Mouse (Mus musculus) embryonic fibroblast, embryonic 13.5 days (primary cell): ENCODE measurements around the gene Crtap.

ENCODE experiments used
- CTCF ChIP-seq: IDR thresholded peaks from 2 replicates; pipeline ENCODE4 v1.5.1; 2011; ENCODE audit warnings: mild to moderate bottlenecking, control low read depth, low read length, moderate library complexity, borderline replicate concordance; ENCODE audit not compliant: insufficient read depth
- POLR2A ChIP-seq: IDR thresholded peaks from 2 replicates; pipeline ENCODE4 v1.6.1; 2011; ENCODE audit warnings: low read depth, mild to moderate bottlenecking, control low read depth, low read length, moderate library complexity

GRCm38 (mm10) chr9:114420443-114420842 lies 30.0 kb upstream of the Crtap start:
- TF ChIP-seq CTCF (no peak), POLR2A (no peak)
